10 mouse cellular contexts compared by ENCODE assay signal in the genomic region with DNA sequence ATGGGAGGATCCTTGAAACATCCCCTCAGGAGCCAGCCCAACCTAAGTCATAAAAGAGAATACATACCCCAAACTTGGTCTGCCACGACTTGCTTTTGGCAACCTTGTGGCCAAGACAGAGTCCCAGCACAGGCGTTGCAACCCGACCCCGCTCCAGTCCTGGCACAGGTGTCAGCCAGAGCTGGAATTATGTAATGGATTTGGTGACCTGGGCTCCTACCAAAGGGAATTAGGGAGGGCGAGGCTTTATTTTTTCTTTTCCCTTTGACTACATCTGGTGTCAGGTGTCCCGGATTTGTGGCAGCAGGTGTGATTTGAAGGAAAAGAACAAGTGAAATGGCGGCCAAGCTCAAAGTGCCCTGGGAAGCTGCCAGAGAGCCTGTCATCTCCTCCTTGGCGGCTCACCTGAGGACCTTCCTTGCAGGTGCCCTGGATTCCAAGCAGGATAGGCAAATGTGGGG.
DNase-seq lines count a peak whose midpoint lies in the region; ATAC-seq and TF ChIP-seq lines count a peak whose summit lies in the region.
"Had no signal": no experiment of that assay in that cellular context is flagged by ENCODE, and none has a peak within 500 bp of the region (broad histone marks: within the 10 kb centered on the region; RNA-seq: fewer than 3 reads in every experiment).

No protein-coding gene starts in this region.

- DNase-seq in right cerebral cortex, adult 2 months (ENCODE audit: low spot score in 2 of 2) = peak; percentile 46 to 63
- no peak for DNase-seq in right cerebral cortex, adult 18-20 months
- DNase-seq in hindbrain, embryonic 11.5 days (ENCODE audit: low spot score) = peak; percentile 39
- DNase-seq in midbrain, embryonic 11.5 days (ENCODE audit: low spot score, missing footprints) = peak; percentile 91
- no peak for DNase-seq in testis, postnatal 14 days (ENCODE audit: low spot score)
- no peak for DNase-seq in kidney, postnatal 10 days
- no peak for DNase-seq in thymus, adult 2 months
- no peak for DNase-seq in gastrocnemius, adult 8-10 months (ENCODE audit: low spot score in 2 of 2)
- DNase-seq: adrenal gland, adult 8-10 months; lung, postnatal 14 days had no signal

- H3K36me3 ChIP-seq in hindbrain, embryonic 11.5 days (ENCODE audit: control insufficient read depth, insufficient read depth, low read length) = no peaks in the 10 kb centered on the region
- H3K36me3 ChIP-seq in midbrain, embryonic 11.5 days (ENCODE audit: control insufficient read depth, insufficient read depth, low read length) = no peaks in the 10 kb centered on the region
- no peaks in the 10 kb centered on the region for H3K36me3 ChIP-seq in thymus, adult 2 months (ENCODE audit: control insufficient read depth, insufficient read depth, low read length)

- TF ChIP-seq CTCF in thymus, adult 2 months (IDR thresholded peaks at IDR 0.05; ENCODE audit: borderline replicate concordance, control insufficient read depth, extremely low read depth, insufficient read depth, low read length, poor library complexity) = no peak

- peak overlapping the region; percentile 53 for H3K4me2 ChIP-seq in hindbrain, embryonic 11.5 days (replicated peaks; ENCODE audit: low read depth, low read length)
- H3K4me2 ChIP-seq in midbrain, embryonic 11.5 days = peak overlapping the region; percentile 54

- WGBS in hindbrain, embryonic 11.5 days = under 1% methylated on average over 8 of the region's 8 CpGs
- 1% methylated on average over 8 of the region's 8 CpGs for WGBS in midbrain, embryonic 11.5 days
- 13% methylated on average over 8 of the region's 8 CpGs for WGBS in thymus, adult 2 months

- no peaks in the 10 kb centered on the region for H3K4me1 ChIP-seq in hindbrain, embryonic 11.5 days (replicated peaks; ENCODE audit: control insufficient read depth, insufficient read depth, low read length)
- H3K4me1 ChIP-seq in midbrain, embryonic 11.5 days (ENCODE audit: control insufficient read depth, insufficient read depth, low read length) = peaks cover 29% of the 10 kb centered on the region
- no peaks in the 10 kb centered on the region for H3K4me1 ChIP-seq in thymus, adult 2 months (replicated peaks; ENCODE audit: control insufficient read depth, insufficient read depth, low read length)

- peak overlapping the region; percentile 48 for H3K4me3 ChIP-seq in hindbrain, embryonic 11.5 days (ENCODE audit: low read depth, low read length)
- H3K4me3 ChIP-seq in midbrain, embryonic 11.5 days (ENCODE audit: low read depth, low read length) = peak overlapping the region; percentile 37
- H3K4me3 ChIP-seq in thymus, adult 2 months (ENCODE audit: control insufficient read depth, insufficient read depth, low read length) = no peak overlapping the region

- TF ChIP-seq POLR2A in thymus, adult 2 months (IDR thresholded peaks at IDR 0.05; ENCODE audit: control insufficient read depth, extremely low read depth, insufficient read depth, low read length, poor library complexity) = no peak

- peak overlapping the region; percentile 79 for H3K9ac ChIP-seq in hindbrain, embryonic 11.5 days (ENCODE audit: low read depth, low read length)
- peak overlapping the region; percentile 64 for H3K9ac ChIP-seq in midbrain, embryonic 11.5 days (ENCODE audit: low read length)

- peak overlapping the region; percentile 43; the same call in 1 of the 2 replicates for H3K27ac ChIP-seq in hindbrain, embryonic 11.5 days (ENCODE audit: low read depth, low read length)
- no peak overlapping the region for H3K27ac ChIP-seq in midbrain, embryonic 11.5 days (ENCODE audit: low read depth, low read length)
- H3K27ac ChIP-seq in thymus, adult 2 months (ENCODE audit: control insufficient read depth, insufficient read depth, low read length) = no peak overlapping the region

- peaks cover 34% of the 10 kb centered on the region for H3K27me3 ChIP-seq in hindbrain, embryonic 11.5 days (ENCODE audit: control insufficient read depth, insufficient read depth, low read length)
- H3K27me3 ChIP-seq in midbrain, embryonic 11.5 days (ENCODE audit: control insufficient read depth, insufficient read depth, low read length) = peaks cover 73% of the 10 kb centered on the region
- H3K27me3 ChIP-seq in thymus, adult 2 months (ENCODE audit: control insufficient read depth, insufficient read depth, low read length) = peaks cover 18% of the 10 kb centered on the region

- ATAC-seq in hindbrain, embryonic 11.5 days (ENCODE audit: low FRiP score) = no peak
- no peak for ATAC-seq in midbrain, embryonic 11.5 days (ENCODE audit: low FRiP score)

- no peaks in the 10 kb centered on the region for H3K9me3 ChIP-seq in hindbrain, embryonic 11.5 days (ENCODE audit: control insufficient read depth, low read length)
- H3K9me3 ChIP-seq in midbrain, embryonic 11.5 days (ENCODE audit: control insufficient read depth, low read length) = no peaks in the 10 kb centered on the region

Comparison
In these comparisons a context has a peak if more than half of its experiments do, and no peak if none do; other contexts are left out.
1. DNase-seq: peak in right cerebral cortex, adult 2 months (2 of 2), hindbrain, embryonic 11.5 days (single experiment) and midbrain, embryonic 11.5 days (single experiment); none in right cerebral cortex, adult 18-20 months (single experiment), testis, postnatal 14 days (single experiment), kidney, postnatal 10 days (single experiment), thymus, adult 2 months (single experiment) and gastrocnemius, adult 8-10 months (0 of 2).